Mouse (Mus musculus) heart, postnatal 25 days (tissue): Measurements from ENCODE around the gene Hapln3. TPM values are rescaled to one million over a fixed set of nuclear protein-coding genes. Genes with fewer than 3 reads are reported as not detected.
A peak's percentile ranks its signal among the peaks of the same experiment; 100 is the strongest.

Experiments
- DNase-seq: peaks from one replicate; pipeline ENCODE4 v3.0.0; 2022; ENCODE audit warnings: low spot score
- intact Hi-C: fragments of 180-260 bp; cut with DNase I; formaldehyde crosslinking; loops from one replicate; pipeline ENCODE4 v1.15.1; 2025
- total RNA-seq, 2 experiments: library from RNA; stranded (reverse); gene quantifications; 2 replicates each; pipeline ENCODE4 v1.2.3; 2021

Gene Hapln3
- total RNA-seq, result under 1 TPM; 0.20 to 0.31 TPM

DNA sequence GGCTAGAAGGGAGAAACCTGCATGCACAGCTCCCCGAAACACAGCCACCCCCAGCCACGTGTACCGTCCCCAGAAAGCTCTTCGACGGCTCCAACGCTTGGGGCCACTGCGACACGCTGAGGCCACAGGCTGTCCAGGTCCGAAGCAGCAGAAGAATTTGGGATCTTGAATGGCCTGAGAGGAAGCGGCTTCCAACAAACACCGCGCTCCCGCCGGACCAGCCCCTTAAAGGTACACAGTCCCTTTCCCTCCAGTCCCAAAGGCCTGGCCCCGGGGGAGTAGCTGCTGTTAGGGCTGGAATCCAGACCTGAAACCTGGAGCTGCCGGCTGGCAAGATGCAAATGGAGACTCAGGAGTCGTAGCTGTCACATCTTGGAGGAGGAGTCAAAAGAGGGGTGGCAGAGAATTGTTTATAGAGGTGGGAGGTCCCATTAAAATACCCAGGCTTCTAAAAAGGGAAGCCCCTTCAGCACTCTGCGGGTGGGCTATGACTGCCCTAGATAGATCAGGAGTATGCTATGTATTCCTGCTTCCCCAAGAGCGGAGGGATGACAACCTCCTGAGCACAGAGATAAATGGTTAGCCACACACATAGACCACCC lies at the start of gene Hapln3:
Gene Hapln3 (minus strand): TSS at position 176 of the 602 bp plus-strand sequence.
- intact Hi-C loops, result no loop called here
- no peak for DNase-seq

DNA sequence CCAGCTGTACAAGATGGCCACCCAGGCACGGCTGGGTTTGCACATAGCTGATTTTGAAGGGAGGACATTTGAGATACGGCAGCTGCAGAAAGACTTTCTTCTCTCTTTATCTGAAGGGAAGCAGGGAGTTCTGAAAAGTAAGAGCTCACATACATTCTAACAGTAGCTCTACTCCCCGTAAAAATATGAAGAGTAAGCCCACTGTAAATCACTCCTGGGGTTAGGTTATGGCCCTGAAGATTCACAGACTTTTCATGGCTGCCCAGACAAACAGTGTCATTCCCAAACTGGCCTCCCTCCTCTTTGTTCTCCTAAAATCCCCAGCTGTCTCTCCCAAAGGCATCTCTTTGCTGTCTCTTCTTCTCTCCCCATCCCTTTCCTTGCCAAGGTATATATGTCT lies 43.0 kb upstream of the Hapln3 start:
- intact Hi-C loops, result no loop called here

DNA sequence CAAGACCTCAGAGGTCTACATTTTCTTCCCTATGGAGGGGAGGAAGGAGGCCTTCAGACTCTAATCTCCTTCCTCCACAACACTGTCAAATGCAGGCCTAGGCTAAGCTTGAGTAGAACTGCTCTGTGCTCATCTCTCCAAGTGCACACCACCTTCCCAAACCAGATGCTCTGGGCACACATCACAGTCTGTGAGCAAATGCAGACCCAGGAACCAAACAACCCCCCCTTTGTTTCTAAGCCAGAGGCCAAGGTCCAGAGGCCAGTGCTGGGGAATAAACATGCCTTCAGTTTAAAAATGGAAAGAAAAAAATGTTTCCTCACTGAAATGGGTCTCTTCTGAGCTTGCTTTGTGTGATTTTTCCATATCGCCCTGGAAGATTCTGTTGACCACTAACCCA lies 41.0 kb upstream of the Hapln3 start:
- intact Hi-C loops, result no loop called here
- no peak for DNase-seq

More for the DNA sequence above, 43.0 kb upstream of the Hapln3 start:
- no peak for DNase-seq

DNA sequence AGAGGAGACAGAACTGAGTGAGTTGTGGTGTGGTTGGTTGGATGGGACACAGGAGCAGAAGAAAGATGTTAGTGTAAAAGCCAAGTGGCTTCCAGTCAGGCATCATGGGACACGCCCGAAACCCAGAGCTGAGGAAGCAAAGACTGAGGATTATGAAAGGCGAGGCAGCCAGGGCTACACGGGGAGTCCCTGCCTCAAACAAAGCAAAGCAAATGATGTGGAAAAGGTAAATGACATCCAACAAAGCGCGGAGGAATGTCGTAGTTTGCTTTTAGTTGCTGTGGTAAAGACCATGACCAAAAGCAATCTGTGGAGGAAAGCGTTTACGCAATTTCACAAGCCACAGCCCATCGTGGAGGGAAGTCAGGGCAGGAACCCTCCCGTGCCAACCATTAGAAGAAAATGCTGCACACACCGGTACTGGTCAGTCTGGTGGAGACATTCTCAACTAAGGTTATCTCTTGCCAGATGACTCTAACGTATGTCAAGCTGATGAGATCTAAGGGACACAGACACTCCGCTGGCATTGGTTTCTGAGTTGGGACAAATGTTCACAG lies 36.3 kb upstream of the Hapln3 start:
- no peak for DNase-seq
- intact Hi-C loops, result no loop called here

DNA sequence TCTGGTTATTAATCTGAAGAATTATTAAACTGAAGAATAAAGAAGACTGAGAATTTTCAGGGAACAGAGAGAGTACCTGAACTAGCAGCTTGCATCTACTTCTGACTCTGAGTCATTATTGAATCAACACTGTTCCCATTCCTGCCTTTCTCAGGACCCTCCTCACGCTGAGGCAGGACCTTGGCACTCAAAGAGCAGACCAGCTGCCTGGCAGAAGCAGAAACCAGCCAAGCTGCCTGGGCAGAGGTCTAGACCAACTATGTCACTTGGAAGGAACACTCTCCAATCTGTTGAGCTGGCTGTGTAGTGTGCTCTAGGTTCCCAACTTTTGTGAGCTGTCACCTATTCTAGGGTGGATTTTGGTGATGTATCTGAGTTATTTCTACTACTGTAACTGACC lies 28.6 kb upstream of the Hapln3 start:
- no peak for DNase-seq

DNA sequence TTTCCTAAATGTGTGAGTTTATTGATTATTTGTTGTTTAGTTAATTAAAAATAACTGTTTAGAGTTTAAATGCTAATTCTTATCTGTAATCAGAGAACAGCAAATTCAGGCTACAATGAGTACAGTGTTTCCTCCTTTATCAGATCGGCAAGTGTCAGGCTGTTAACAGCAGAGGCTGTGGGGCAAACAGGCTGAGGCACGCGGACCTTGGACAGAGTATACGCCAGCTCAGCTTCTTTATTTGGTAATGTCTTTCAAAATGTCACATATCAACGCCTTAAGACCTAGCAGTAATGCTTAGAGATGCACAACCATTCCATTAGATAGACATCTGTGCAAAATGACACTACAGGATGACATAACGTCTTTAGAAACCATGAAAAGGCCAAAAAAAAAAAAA lies 18.7 kb upstream of the Hapln3 start:
- intact Hi-C loops, result loop anchor here (10.0 kb wide), 1 partner anchor 315 kb away; the partner anchor contains the start of gene Polg
- DNase-seq, result no peak

More for the DNA sequence above, 28.6 kb upstream of the Hapln3 start:
- intact Hi-C loops, result no loop called here

DNA sequence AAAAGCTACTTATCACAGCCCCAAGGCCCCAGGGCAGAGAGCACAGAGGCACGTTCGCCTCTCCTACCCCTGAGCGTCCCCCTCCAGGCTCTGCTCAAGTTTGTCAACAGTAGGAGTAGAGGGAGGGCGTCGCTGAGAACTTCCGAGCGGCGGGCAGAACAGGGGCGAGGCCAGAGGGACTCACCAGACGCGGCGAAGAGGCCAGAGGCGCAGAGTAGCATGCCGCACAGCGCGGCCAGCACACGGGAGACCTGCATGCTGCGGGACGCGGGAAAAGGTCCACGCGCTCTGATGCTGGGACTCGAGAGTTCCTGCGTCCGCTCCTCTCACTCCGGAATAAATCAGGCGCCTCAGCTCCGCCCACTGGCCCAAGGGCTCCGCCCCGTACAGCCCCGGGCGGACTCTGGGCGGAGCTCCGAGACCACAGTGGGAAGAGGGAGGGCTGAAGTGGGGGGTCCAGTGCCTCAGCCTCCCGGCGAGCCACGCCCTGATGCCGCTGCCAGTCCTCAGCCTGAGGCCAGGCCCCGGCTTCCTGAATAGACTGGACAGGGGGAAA lies 18.0 kb upstream of the Hapln3 start, which contains the start of gene Mfge8:
Gene Mfge8 (minus strand): TSS at position 350 of the 556 bp plus-strand sequence.
- DNase-seq, result peak; percentile 91
- intact Hi-C loops, result loop anchor here (10.0 kb wide), 1 partner anchor 316 kb away; the partner anchor contains the start of gene Polg

DNA sequence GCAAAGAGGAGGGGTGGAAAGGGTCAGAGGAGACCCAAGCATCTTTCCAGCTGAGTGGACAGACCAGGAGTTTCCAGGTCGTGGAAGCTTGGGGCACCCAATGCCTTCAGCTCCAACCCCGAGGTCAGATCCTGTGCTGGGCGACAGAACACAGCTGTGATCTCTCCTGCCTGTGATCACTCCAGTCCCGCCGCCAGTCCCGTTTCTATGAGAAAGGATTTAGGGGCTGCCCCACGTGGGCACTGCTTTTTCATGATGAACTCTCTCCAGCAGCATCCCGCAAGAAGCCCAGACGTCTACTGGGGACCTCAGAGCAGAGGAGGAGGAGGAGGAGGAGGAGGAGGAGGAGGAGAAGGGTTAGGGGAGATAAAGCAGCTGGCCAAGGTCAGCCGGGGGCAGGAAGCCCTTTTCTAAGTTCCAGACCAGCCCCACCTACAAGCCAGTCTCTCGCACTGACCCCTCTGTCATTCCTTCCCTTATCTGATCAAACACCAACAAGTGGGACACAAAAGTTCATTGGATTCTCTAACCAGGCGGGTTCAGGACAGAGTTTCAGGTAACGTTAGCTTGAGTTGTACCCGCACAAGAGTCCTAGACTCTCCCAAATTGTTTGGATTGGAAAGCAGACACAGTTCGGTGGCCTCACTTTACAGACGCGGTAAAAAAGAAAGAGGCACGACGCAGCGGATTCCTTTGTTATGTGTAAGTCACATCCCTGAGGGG lies 17.3 kb upstream of the Hapln3 start:
- no peak for DNase-seq
- intact Hi-C loops, result loop anchor here (10.0 kb wide), 1 partner anchor 317 kb away; the partner anchor contains the start of gene Polg

DNA sequence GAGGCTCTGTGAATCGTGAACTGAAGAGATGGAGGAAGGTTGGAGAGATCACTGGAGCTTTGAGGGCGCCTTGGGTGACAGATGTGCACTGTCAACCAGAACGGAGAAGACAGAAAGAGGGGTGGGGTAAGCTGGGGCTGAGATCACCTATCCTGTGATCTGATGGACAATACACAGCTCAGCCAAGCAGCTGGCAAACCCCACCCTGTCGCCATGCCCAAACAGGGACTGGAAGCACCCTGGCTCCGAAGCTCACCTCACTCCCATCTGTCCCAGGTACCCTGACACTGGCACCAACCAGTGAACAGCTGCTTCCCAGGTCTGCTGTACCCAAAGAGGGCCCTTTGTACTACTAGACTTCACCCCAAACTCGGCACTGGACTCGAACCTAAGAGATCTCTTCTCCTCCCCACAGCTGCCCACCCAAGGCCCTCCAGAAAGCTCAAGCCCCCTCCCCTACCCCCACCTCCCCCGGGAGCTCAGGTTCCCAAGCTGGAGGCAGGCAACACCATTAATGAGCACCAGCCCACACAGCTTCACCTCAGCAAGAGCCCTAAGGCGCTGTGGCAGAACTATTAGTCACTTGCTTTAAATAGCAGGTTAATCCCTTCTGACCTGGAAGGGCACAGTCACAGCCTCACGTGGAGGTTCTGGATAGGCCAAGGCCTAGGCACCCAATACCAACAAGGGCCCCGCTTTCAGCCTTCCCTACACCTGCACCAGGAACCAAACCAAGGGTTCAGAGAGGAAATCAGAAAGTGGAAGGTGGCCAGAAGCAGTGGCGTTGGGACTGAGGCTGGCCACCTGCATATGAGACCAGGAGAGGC lies 16.4 kb upstream of the Hapln3 start:
- intact Hi-C loops, result loop anchor here (10.0 kb wide), 1 partner anchor 318 kb away; the partner anchor contains the start of gene Polg
- no peak for DNase-seq

DNA sequence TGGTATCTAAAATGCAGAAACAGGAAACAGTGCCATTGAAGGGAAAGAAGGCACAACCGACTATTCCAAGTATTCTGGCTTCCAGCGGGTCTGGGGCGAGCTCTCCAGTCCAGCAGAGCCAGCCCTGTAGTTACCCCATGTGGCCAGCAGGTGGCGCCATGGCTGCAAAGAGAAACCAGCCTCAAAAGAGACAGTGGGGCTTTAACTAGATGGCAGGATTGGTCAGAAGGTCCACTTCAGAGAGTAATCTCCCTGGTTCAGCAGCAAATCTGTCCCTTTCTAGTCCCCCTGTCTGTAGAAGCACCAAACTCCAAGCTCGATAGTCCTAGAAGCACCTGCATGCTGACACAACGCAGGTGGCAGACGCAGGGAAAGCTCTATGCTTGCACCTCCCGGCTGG lies 10.1 kb upstream of the Hapln3 start:
- DNase-seq, result peak; percentile 38
- intact Hi-C loops, result loop anchor here (1.0 to 10.0 kb wide), 5 partner anchors 51 to 324 kb away; partner anchors contain the start of gene Polg

DNA sequence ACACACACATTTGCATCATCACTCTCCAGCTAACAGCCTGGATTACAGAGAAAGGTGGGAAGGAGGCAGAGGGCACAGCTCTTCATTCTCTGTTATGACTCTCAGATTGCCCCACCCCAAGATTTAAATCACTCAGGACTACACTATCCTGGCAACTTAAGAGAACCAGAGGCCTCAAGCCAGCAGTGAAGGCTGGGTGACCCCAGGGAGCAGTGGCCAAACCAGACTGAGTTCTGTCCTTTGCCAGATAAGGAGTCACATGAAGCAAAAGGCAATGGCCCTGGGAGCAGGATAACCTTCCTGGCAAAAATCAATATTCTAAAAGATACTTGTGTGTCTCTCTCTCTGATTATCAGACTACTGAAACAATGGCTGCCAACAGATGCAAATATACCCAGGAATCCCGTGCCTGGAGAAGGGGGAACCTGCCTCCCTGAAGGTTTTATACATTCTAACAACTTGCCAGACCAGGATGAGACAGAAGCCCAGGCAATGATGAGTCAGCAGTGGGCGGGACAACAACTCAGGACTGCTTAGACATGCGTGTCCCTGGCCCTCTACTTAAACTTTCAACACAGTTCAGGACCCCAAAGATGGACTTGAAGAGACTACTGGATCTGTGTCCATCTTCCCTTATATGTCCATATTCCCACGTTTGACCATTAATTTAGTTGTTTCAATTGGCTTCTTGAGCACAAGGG lies 9.2 kb upstream of the Hapln3 start:
- DNase-seq, result no peak
- intact Hi-C loops, result loop anchor here (2.0 to 10.0 kb wide), 4 partner anchors 52 to 325 kb away; partner anchors contain the start of gene Polg

DNA sequence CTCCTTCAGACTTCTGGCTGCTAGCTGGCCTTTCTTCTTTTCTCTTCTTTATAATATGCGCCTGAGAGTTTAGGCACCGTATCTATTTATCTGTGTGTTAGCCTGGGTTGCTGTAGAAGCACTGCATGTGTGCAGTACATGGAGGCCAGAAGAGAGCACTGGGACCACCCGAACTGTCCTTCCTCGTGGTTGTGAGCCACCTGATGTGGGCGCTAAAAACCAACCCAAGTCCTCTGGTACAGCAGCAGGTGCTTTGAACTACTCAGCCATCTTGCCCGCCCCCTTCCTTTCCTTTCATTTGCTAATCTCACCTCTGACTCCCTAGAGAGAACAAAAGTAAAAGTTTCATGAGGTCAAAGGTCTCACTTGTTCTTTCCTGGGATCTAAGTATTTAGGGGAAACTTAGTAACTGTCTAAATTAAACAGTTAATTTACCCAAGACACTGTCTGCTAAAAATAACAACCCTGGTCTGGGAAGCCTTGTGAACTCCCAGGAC lies 8.6 kb upstream of the Hapln3 start:
- intact Hi-C loops, result no loop called here

DNA sequence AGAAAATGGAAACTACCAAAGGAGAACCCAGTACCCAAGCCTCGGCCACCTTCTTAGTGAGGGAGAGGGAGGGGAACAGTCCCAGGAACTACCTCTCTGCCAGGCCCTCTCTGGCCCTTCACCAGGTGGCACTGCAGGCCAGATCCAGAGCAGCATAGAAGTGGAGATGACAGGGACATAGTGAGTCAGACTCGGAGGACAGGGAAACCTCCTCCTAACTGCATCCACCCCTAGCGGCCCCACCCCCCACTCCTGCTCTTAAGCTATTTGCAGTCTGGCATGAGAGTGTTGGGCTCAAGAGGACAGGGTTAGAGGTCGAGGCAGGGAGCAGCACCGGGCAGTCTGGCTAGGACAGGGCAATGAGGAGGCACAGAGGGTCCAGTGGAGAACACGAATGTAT lies 2.6 kb upstream of the Hapln3 start:
- intact Hi-C loops, result no loop called here
- DNase-seq, result no peak

More for the DNA sequence above, 8.6 kb upstream of the Hapln3 start:
- DNase-seq, result no peak

DNA sequence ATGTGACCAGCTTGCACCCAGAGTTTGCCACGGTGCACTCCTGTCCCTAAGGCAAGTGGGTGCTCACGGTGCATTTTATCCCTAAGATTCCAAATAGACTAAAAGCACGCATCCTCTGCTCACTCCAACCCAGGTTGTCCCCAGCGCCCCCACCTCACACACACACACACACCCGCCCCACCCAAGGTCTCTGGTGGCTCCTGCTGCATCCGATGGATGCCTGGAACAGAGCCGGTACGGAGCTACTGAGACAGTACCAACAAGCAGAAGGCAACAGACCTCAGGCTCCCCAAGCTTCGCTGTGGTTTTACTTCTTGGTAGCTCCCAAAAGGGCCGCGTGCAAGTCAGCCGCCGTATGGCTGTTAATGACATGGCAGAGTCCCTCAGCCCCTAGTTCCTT lies 433 bp downstream of the Hapln3 start:
- intact Hi-C loops, result no loop called here

DNA sequence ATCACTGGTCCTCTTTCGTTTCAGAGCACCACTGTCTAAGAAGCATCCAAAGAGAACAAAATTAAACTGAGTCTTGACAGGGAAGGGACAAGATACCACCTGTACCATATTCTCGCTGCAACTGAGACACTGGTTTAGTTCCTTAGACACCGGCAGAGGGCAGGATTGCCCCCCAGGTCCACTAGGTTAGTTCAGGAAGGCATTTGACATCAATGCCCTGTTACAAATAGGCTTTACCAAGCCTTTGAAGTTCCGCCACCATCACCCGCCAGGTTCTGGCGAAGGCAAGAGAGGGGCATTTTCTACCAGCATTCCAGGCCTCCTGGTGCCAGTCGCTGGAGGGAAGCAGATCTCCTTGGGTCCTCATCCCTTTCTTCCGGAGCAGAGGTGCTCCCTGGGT lies 935 bp downstream of the Hapln3 start:
- DNase-seq, result no peak
- intact Hi-C loops, result no loop called here

More for the DNA sequence above, 433 bp downstream of the Hapln3 start:
- DNase-seq, result no peak

DNA sequence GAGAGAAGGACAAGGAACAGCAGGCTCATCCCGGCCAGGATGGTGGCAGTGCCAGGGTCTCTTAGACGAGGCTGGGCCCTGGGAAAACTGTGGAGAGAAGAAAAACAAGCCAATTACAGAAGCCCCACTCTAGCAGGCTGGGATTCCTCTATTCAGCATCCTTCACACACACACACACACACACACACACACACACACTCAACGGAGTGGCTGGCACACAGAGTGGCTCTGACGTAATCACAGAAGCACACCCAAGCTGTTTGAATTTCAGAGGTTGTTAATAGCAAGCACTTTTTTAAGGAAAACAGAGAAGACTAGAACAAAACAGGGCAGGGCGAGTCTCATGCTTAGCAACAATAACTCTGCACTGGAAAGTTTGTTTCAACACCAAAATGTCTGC lies 7.4 kb downstream of the Hapln3 start:
- intact Hi-C loops, result no loop called here
- no peak for DNase-seq

DNA sequence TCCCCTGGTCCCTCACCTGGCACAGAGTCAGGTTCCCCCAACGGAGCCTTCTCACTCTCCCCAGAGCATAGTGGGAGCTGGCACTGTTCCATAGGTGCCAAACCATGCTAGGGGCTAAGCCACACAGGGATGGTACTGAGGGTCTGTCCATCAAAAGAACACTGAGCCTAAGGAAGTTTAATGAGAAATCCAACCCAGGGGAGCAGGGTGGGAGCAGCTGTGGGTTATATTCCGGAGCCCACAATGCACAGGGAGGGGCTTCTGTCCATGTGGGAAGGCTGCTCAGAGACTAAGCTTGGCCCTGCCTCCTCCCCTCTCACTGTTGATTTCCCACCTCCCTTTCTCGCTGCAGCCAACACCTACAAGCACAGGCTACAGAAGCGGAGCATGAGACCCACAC lies 17.0 kb downstream of the Hapln3 start:
- no peak for DNase-seq
- intact Hi-C loops, result no loop called here

DNA sequence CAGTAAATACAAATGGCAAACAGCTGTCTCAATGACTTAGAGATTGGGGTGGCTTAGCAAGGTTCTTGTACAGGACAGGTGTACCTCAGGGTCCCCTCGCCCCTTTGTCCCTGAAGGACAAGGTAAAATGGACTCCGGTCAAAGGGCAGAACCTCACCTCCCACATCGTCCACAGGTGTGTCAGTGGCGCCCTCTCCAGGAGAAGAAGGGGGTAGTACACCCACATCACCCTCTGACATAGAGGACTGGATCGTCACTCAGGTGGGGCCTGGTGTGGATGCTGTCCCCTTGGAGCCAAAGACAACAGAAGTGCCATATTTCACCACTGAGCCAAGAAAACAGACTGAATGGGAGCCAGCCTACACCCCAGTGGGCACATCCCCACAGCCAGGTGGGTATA lies 34.3 kb downstream of the Hapln3 start:
- intact Hi-C loops, result no loop called here
- DNase-seq, result no peak

DNA sequence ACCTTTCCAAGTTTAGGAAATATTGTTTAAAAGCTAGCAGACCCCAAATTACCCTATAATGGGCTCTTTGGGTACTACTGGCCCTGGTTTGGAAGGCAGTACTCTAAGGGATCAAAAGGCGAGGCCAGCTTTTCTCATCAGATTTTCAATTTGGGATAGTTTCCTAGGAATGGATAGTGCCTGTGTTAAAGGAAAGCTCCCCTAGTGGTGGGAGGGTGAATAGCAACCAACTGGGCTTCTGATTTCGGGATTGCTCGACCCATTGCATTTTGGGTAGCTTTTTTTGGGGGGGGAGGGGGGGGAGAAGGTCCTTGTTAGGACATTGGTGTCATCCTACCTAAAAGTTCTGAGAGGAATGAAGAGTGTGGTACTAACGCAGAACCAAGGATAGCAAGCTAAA lies 41.7 kb downstream of the Hapln3 start:
- no peak for DNase-seq
- intact Hi-C loops, result loop anchor here (10.0 kb wide), 1 partner anchor 294 kb away; no protein-coding TSS in a partner anchor
